Mouse (Mus musculus) left cerebral cortex, adult 18-20 months (tissue): ENCODE measurements around the gene Ccdc88c. TPM values are rescaled to one million over a fixed set of nuclear protein-coding genes. Genes with fewer than 3 reads are reported as not detected.

Source experiments
- microRNA-seq, 2 experiments: library from miRNA; unstranded; fragments of <30 nt; microRNA quantifications; one replicate each; pipeline ENCODE4 v1.2.0; 2021
- total RNA-seq, 2 experiments: library from RNA; stranded (reverse); gene quantifications; 2 replicates each; pipeline ENCODE4 v1.2.3; 2021

Ccdc88c gene
- total RNA-seq, 2 experiments from 2014 or later = 19.1 to 24.0 TPM

Small RNA genes lying within 50 kb of the gene (microRNA-seq; reads per million reads assigned to microRNA genes)
- gene Mir1190 = 0 reads per million in 2 experiments

Other genes with a start within 250 kb of the Ccdc88c start
- 10 to 100 TPM in 1 of 2 experiments, 1 to 10 TPM in 1; 9.0 to 13.0 TPM for gene Dglucy, start 250.0 kb downstream of the Ccdc88c start, total RNA-seq
- 10 to 100 TPM; 18.0 to 19.0 TPM for gene Gpr68, start 120.9 kb downstream of the Ccdc88c start, total RNA-seq
- 10 to 100 TPM; 44.2 to 44.6 TPM for gene Ppp4r3a, start 54.6 kb upstream of the Ccdc88c start, total RNA-seq